In the genomic region with DNA sequence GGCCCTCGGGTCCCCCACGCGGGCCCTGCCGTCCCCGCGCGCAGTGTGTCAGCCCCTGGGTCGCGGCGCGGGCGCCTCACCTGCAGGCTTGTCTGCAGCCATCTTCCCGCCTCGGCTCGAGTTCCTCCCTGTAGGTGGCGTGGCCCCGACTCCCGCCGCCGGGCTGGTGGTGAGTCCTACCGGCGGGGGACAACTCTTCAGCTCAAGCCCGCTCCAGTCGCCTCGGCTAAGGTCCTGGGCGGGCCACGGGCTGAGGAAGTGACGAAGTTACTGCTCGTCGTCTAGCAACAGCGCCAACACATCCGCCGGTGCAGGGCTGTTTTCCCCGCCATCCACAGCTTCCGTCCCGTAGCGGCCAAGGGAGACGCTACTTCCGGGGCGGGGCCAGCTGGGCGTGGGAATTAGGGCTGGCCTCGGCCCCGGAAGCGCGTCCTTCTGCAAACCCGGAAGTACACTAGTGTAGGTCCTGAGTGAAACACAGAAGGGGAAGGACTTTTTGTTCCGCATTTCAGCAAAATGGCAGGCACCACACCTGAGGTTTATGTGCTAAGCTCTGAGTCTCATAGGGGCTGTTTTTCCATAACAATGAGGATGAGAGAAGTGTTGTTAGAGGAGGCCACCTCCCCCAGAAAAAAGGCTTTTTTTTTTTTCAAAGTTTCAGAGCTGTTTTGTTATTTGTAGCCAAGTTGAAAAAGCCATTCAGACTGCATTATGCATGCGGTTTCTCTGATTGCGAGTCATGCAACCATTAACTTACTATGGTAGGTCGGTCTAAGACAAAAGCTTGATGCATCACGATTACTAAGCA, we compare ENCODE assay signal across 8 mouse cellular contexts. TPM values are rescaled to one million over a fixed set of nuclear protein-coding genes. Genes with fewer than 3 reads are reported as not detected.
DNase-seq lines count a peak whose midpoint lies in the region; ATAC-seq lines count a peak whose summit lies in the region.

A gene (minus strand): TSS at position 346 of the 808 bp plus-strand sequence.

- peak; percentile 97 for ATAC-seq in hindbrain, embryonic 15.5 days (ENCODE audit: low FRiP score, low read depth)

- peak; percentile 99 for DNase-seq in T-cell, adult 2 months (ENCODE audit: low spot score)
- peak; percentile 97 to 98 for DNase-seq in cerebellum, postnatal 36 days
- peak; percentile 92 to 95 for DNase-seq in frontal cortex, postnatal 36 days (ENCODE audit: low spot score in 2 of 2)
- DNase-seq in left cerebral cortex, adult 11 months (ENCODE audit: low spot score), result peak; percentile 95
- peak; percentile 99 for DNase-seq in lung, postnatal 4 days
- DNase-seq in retina, postnatal 7 days (ENCODE audit: low read depth, low spot score), result peak; percentile 98
- DNase-seq in urinary bladder, adult 2 months (ENCODE audit: low spot score), result peak; percentile 92

- 0 out of 2 replicates have a peak, but pooled peaks cover 4% of the 10 kb centered on the region for H3K36me3 ChIP-seq in hindbrain, embryonic 15.5 days

- 3% methylated on average over 51 of the region's 51 CpGs for WGBS in hindbrain, embryonic 15.5 days

- H3K27me3 ChIP-seq in hindbrain, embryonic 15.5 days, result peaks cover 26% of the 10 kb centered on the region

- peak within 1 kb of the TSS; percentile 84 for H3K27ac ChIP-seq in hindbrain, embryonic 15.5 days (replicated peaks)

- H3K4me2 ChIP-seq in hindbrain, embryonic 15.5 days, result peak within 1 kb of the TSS; percentile 95

- no peaks in the 10 kb centered on the region for H3K9me3 ChIP-seq in hindbrain, embryonic 15.5 days

- H3K4me3 ChIP-seq in hindbrain, embryonic 15.5 days, result peak within 1 kb of the TSS; percentile 60

- H3K9ac ChIP-seq in hindbrain, embryonic 15.5 days, result peak within 1 kb of the TSS; percentile 84

- H3K4me1 ChIP-seq in hindbrain, embryonic 15.5 days (replicated peaks), result peaks cover 26% of the 10 kb centered on the region

RNA-seq across cellular contexts. Expression of the gene that starts here (rescaled TPM):
- 50.2 and 53.2 TPM in 2 replicates for polyA plus RNA-seq in hindbrain, embryonic 15.5 days (2015; fragmentation: Nextera tagmentation; extraction: Ambion mirVana)
- 42.0 and 45.8 TPM in 2 replicates for polyA plus RNA-seq in urinary bladder, adult 2 months (2012; rRNA removed)

Comparison
In these comparisons a context has a peak if more than half of its experiments do, and no peak if none do; other contexts are left out.
1. Peak in every context shown above with its lines: DNase-seq, ATAC-seq, H3K4me3 ChIP-seq and H3K27ac ChIP-seq.